In genomic region chr17:46856471-46857360, GRCm38 (mm10) we compare ENCODE assay signal across 8 mouse cellular contexts. TPM values are rescaled to one million over a fixed set of nuclear protein-coding genes. Genes with fewer than 3 reads are reported as not detected.
DNase-seq lines count a peak whose midpoint lies in the region; ATAC-seq and TF ChIP-seq lines count a peak whose summit lies in the region.

No protein-coding gene starts in this region.

- TF ChIP-seq POLR2A in olfactory bulb, adult 2 months (IDR thresholded peaks at IDR 0.05; ENCODE audit: insufficient read depth, low read depth, low read length), result no peak

- H3K4me2 ChIP-seq in forebrain, embryonic 12.5 days, result peak overlapping the region; percentile 71
- H3K4me2 ChIP-seq in lung, embryonic 14.5 days, result peak overlapping the region; percentile 80

- H3K9ac ChIP-seq in forebrain, embryonic 12.5 days, result peak overlapping the region; percentile 100
- H3K9ac ChIP-seq in lung, embryonic 14.5 days, result peak overlapping the region; percentile 100

- peaks cover 46% of the 10 kb centered on the region for H3K4me1 ChIP-seq in forebrain, embryonic 12.5 days
- peaks cover 17% of the 10 kb centered on the region for H3K4me1 ChIP-seq in lung, embryonic 14.5 days (ENCODE audit: insufficient read depth)
- peaks cover 11% of the 10 kb centered on the region for H3K4me1 ChIP-seq in olfactory bulb, adult 2 months (ENCODE audit: control insufficient read depth, insufficient read depth, low read length)

- no peaks in the 10 kb centered on the region; the same call in 1 of the 2 replicates for H3K36me3 ChIP-seq in forebrain, embryonic 12.5 days (replicated peaks)
- H3K36me3 ChIP-seq in lung, embryonic 14.5 days (ENCODE audit: insufficient read depth), result 0 out of 2 replicates have a peak, but pooled peaks cover 7% of the 10 kb centered on the region

- H3K9me3 ChIP-seq in forebrain, embryonic 12.5 days, result no peaks in the 10 kb centered on the region
- no peaks in the 10 kb centered on the region for H3K9me3 ChIP-seq in lung, embryonic 14.5 days (ENCODE audit: low read depth, low read length)

- H3K27me3 ChIP-seq in forebrain, embryonic 12.5 days, result no peaks in the 10 kb centered on the region
- no peaks in the 10 kb centered on the region for H3K27me3 ChIP-seq in lung, embryonic 14.5 days (ENCODE audit: insufficient read depth, low read length)

- intact Hi-C loops in heart, postnatal 10 days (cut with DNase I), result loop anchor here (1.0 to 2.0 kb wide), 2 partner anchors 34 to 74 kb away; partner anchors contain the start of genes Rpl7l1 and Tbcc

- peak overlapping the region; percentile 100 for H3K27ac ChIP-seq in forebrain, embryonic 12.5 days
- H3K27ac ChIP-seq in lung, embryonic 14.5 days (ENCODE audit: low read depth), result peak overlapping the region; percentile 100
- H3K27ac ChIP-seq in olfactory bulb, adult 2 months (ENCODE audit: insufficient read depth, low read depth, low read length), result peak overlapping the region; percentile 99

- peak overlapping the region; percentile 99 for H3K4me3 ChIP-seq in forebrain, embryonic 12.5 days (replicated peaks)
- peak overlapping the region; percentile 95 for H3K4me3 ChIP-seq in lung, embryonic 14.5 days (ENCODE audit: low read depth, low read length)
- H3K4me3 ChIP-seq in olfactory bulb, adult 2 months (ENCODE audit: insufficient read depth, low read depth, low read length), result peak overlapping the region; percentile 93

- peak; percentile 65 for ATAC-seq in CD4-positive, CD25-positive, alpha-beta regulatory T cell, adult 4 months
- ATAC-seq in forebrain, embryonic 12.5 days (ENCODE audit: low FRiP score), result 0 out of 2 replicates have a peak, but pooled peaks have one; percentile 18
- ATAC-seq in lung, embryonic 14.5 days (ENCODE audit: insufficient read depth), result peak; percentile 29

- WGBS in forebrain, embryonic 12.5 days, result 0% methylated on average over 87 of the region's 87 CpGs
- under 1% methylated on average over 87 of the region's 87 CpGs for WGBS in lung, embryonic 14.5 days
- under 1% methylated on average over 87 of the region's 87 CpGs for WGBS in olfactory bulb, adult 2 months

- peak; percentile 58 for DNase-seq in c-Kit-negative CD71-positive TER-119-positive erythroid progenitor cells, embryonic 14.5 days (ENCODE audit: low read depth, low spot score)
- DNase-seq in heart, postnatal 10 days, result peak; percentile 89 to 90
- DNase-seq in layer of hippocampus, adult 18-20 months (ENCODE audit: low spot score in 2 of 2), result peak; percentile 52 to 83
- DNase-seq in lung, embryonic 14.5 days, result peak; percentile 92
- DNase-seq in thymus, adult 18-20 months, result peak; percentile 46 to 51

- no peak for TF ChIP-seq CTCF in lung, embryonic 14.5 days (IDR thresholded peaks at IDR 0.05; ENCODE audit: low read depth)
- no peak for TF ChIP-seq CTCF in olfactory bulb, adult 2 months (IDR thresholded peaks at IDR 0.05; ENCODE audit: insufficient read depth, low read depth, low read length)

RNA-seq across cellular contexts. Expression of gene Bicral, which starts 1.6 kb away (rescaled TPM):
- 10 to 100 TPM; 10.8 to 11.9 TPM for polyA plus RNA-seq in CD4-positive, CD25-positive, alpha-beta regulatory T cell, adult 4 months (2017; shearing (Covaris generic))
- 7.1 and 7.5 TPM in 2 replicates for polyA plus RNA-seq in forebrain, embryonic 12.5 days (2016; fragmentation: Nextera tagmentation; extraction: Ambion mirVana)
- 10 to 100 TPM; 12.7 to 15.4 TPM for total RNA-seq in heart, postnatal 10 days (2021)
- 10 to 100 TPM; 61.5 to 65.7 TPM for total RNA-seq in layer of hippocampus, adult 18-20 months (2021)
- polyA plus RNA-seq in lung, embryonic 14.5 days (2014; fragmentation: Nextera tagmentation; extraction: Ambion mirVana), result 4.7 and 6.5 TPM in 2 replicates
- not detected in 2 replicates for polyA plus RNA-seq in olfactory bulb, adult 2 months (2012; ENCODE audit: insufficient read depth, insufficient read length, low replicate concordance, missing spikeins)

RNA-seq across cellular contexts. Expression of gene Tbcc, which starts 33.8 kb away (rescaled TPM):
- polyA plus RNA-seq in CD4-positive, CD25-positive, alpha-beta regulatory T cell, adult 4 months (2017; shearing (Covaris generic)), result 1 to 10 TPM; 8.4 to 9.1 TPM
- polyA plus RNA-seq in forebrain, embryonic 12.5 days (2016; fragmentation: Nextera tagmentation; extraction: Ambion mirVana), result 63.2 and 67.3 TPM in 2 replicates
- total RNA-seq in heart, postnatal 10 days (2021), result 10 to 100 TPM; 21.1 to 24.0 TPM
- total RNA-seq in layer of hippocampus, adult 18-20 months (2021), result 10 to 100 TPM; 29.9 to 30.2 TPM
- 58.5 and 61.2 TPM in 2 replicates for polyA plus RNA-seq in lung, embryonic 14.5 days (2014; fragmentation: Nextera tagmentation; extraction: Ambion mirVana)
- polyA plus RNA-seq in olfactory bulb, adult 2 months (2012; ENCODE audit: insufficient read depth, insufficient read length, low replicate concordance, missing spikeins), result not detected in 2 replicates

RNA-seq across cellular contexts. Expression of gene Prph2, which starts 53.5 kb away (rescaled TPM):
- polyA plus RNA-seq in CD4-positive, CD25-positive, alpha-beta regulatory T cell, adult 4 months (2017; shearing (Covaris generic)), result not detected
- not detected in 2 replicates for polyA plus RNA-seq in forebrain, embryonic 12.5 days (2016; fragmentation: Nextera tagmentation; extraction: Ambion mirVana)
- not detected for total RNA-seq in heart, postnatal 10 days (2021)
- total RNA-seq in layer of hippocampus, adult 18-20 months (2021), result not detected
- polyA plus RNA-seq in lung, embryonic 14.5 days (2014; fragmentation: Nextera tagmentation; extraction: Ambion mirVana), result not detected in 2 replicates
- not detected in 2 replicates for polyA plus RNA-seq in olfactory bulb, adult 2 months (2012; ENCODE audit: insufficient read depth, insufficient read length, low replicate concordance, missing spikeins)

Comparison
In these comparisons a context has a peak if more than half of its experiments do, and no peak if none do; other contexts are left out.
1. Peak in every context shown above with its lines: DNase-seq, ATAC-seq, H3K4me3 ChIP-seq and H3K27ac ChIP-seq.